Mouse (Mus musculus) MEL (cell line): Measurements from ENCODE around the gene Cd164l2. TPM values are rescaled to one million over a fixed set of nuclear protein-coding genes. Genes with fewer than 3 reads are reported as not detected.

Experiments used
- DNase-seq: peaks from one replicate; pipeline ENCODE4 v3.0.0; 2011; ENCODE audit warnings: low read depth, low spot score
- H3K27ac ChIP-seq: 2 replicates; pipeline ENCODE4 v1.5.1; 2012; ENCODE audit warnings: low read depth, mild to moderate bottlenecking, control low read depth, low read length, moderate library complexity; ENCODE audit not compliant: control insufficient read depth
- H3K27me3 ChIP-seq, 2 experiments: fragments of 150-350 bp in 1 of 2; sonication (generic) in 1 of 2; 2 replicates each; pipeline ENCODE4 v1.6.1; 2012; ENCODE audit warnings: low read length in 2 of 2, mild to moderate bottlenecking in 2 of 2, improper control_type of control experiment in 1 of 2, moderate library complexity in 1 of 2; ENCODE audit not compliant: insufficient read depth in 2 of 2, control insufficient read depth in 1 of 2
- H3K36me3 ChIP-seq, 2 experiments: 2 replicates each; pipeline ENCODE4 v1.6.1; 2012 to 2014; ENCODE audit warnings: low read length in 2 of 2, improper control_type of control experiment in 1 of 2, inconsistent platforms in 1 of 2, mild to moderate bottlenecking in 1 of 2; ENCODE audit not compliant: insufficient read depth in 2 of 2, control insufficient read depth in 1 of 2
- H3K4me1 ChIP-seq, 2 experiments: fragments of 150-350 bp in 1 of 2; sonication (generic) in 1 of 2; 2 replicates each; pipeline ENCODE4 v1.6.1; 2012; ENCODE audit warnings: low read length in 2 of 2, improper control_type of control experiment in 1 of 2, mild to moderate bottlenecking in 1 of 2; ENCODE audit not compliant: insufficient read depth in 2 of 2, control insufficient read depth in 1 of 2
- H3K4me3 ChIP-seq, 2 experiments: fragments of 150-350 bp in 1 of 2; sonication (generic) in 1 of 2; 2 replicates each; pipeline ENCODE4 v1.5.1; 2012; ENCODE audit warnings: low read depth in 2 of 2, low read length in 2 of 2, mild to moderate bottlenecking in 2 of 2, moderate library complexity in 2 of 2, control low read depth in 1 of 2, improper control_type of control experiment in 1 of 2; ENCODE audit not compliant: control insufficient read depth in 1 of 2, insufficient read depth in 1 of 2
- H3K79me2 ChIP-seq: 2 replicates; pipeline ENCODE4 v1.6.1; 2012; ENCODE audit warnings: mild to moderate bottlenecking, low read length, moderate library complexity; ENCODE audit not compliant: control insufficient read depth, poor library complexity, insufficient read depth
- H3K9ac ChIP-seq: 2 replicates; pipeline ENCODE4 v1.6.1; 2012; ENCODE audit warnings: low read depth, mild to moderate bottlenecking, control low read depth, low read length, moderate library complexity; ENCODE audit not compliant: control insufficient read depth, poor library complexity, severe bottlenecking
- H3K9me3 ChIP-seq: fragments of 150-350 bp; sonication (generic); replicated peaks from 2 replicates; pipeline ENCODE4 v1.6.1; 2012; ENCODE audit warnings: mild to moderate bottlenecking, low read length, improper control_type of control experiment, moderate library complexity; ENCODE audit not compliant: insufficient read depth
- CHD2 ChIP-seq: IDR thresholded peaks from 2 replicates; pipeline ENCODE4 v1.6.1; 2011; ENCODE audit warnings: low read length, improper control_type of control experiment
- CTCF ChIP-seq, 3 experiments: IDR thresholded peaks in 2 of 3; conservative IDR thresholded peaks in 1 of 3; 2 replicates each; pipeline ENCODE4 v1.5.1; 2011 to 2012; ENCODE audit warnings: low read length in 3 of 3, low read depth in 2 of 3, mild to moderate bottlenecking in 2 of 3, improper control_type of control experiment in 1 of 3, inconsistent platforms in 1 of 3, mixed read lengths in 1 of 3, moderate library complexity in 1 of 3; ENCODE audit not compliant: control insufficient read depth in 1 of 3, insufficient read depth in 1 of 3, poor library complexity in 1 of 3, severe bottlenecking in 1 of 3
- EP300 ChIP-seq, 2 experiments: IDR thresholded peaks; 2 replicates each; pipeline ENCODE4 v1.6.1; 2011; ENCODE audit warnings: improper control_type of control experiment in 2 of 2, low read length in 2 of 2, low read depth in 1 of 2, mild to moderate bottlenecking in 1 of 2
- ETS1 ChIP-seq: IDR thresholded peaks from 2 replicates; pipeline ENCODE4 v1.6.1; 2012; ENCODE audit warnings: low read depth, mild to moderate bottlenecking, inconsistent platforms, low read length, improper control_type of control experiment, moderate library complexity
- GABPA ChIP-seq: IDR thresholded peaks from 2 replicates; pipeline ENCODE4 v1.6.1; 2012; ENCODE audit warnings: low read depth, mild to moderate bottlenecking, inconsistent platforms, low read length, improper control_type of control experiment, moderate library complexity
- GATA1 ChIP-seq: IDR thresholded peaks from 2 replicates; pipeline ENCODE4 v1.6.1; 2011; ENCODE audit warnings: low read depth, low read length, improper control_type of control experiment
- HCFC1 ChIP-seq: IDR thresholded peaks from 2 replicates; pipeline ENCODE4 v1.6.1; 2012; ENCODE audit warnings: low read depth, mild to moderate bottlenecking, inconsistent platforms, low read length, improper control_type of control experiment, moderate library complexity
- JUND ChIP-seq: IDR thresholded peaks from 2 replicates; pipeline ENCODE4 v1.6.1; 2011; ENCODE audit warnings: low read depth, mild to moderate bottlenecking, improper control_type of control experiment, low read length
- KAT2A ChIP-seq: conservative IDR thresholded peaks from 2 replicates; pipeline ENCODE4 v1.6.1; 2012; ENCODE audit warnings: low read depth, low read length, improper control_type of control experiment, inconsistent platforms
- MAFK ChIP-seq: IDR thresholded peaks from 2 replicates; pipeline ENCODE4 v1.6.1; 2011; ENCODE audit warnings: low read depth, mild to moderate bottlenecking, low read length, improper control_type of control experiment, borderline replicate concordance
- MAX ChIP-seq: IDR thresholded peaks from 2 replicates; pipeline ENCODE4 v1.6.1; 2011; ENCODE audit warnings: low read length, improper control_type of control experiment
- MAZ ChIP-seq: IDR thresholded peaks from 2 replicates; pipeline ENCODE4 v1.6.1; 2012; ENCODE audit warnings: low read depth, mild to moderate bottlenecking, inconsistent platforms, low read length, improper control_type of control experiment
- MYB ChIP-seq: IDR thresholded peaks from 2 replicates; pipeline ENCODE4 v1.6.1; 2011; ENCODE audit warnings: mild to moderate bottlenecking, low read depth, low read length, improper control_type of control experiment
- MYC ChIP-seq: IDR thresholded peaks from 2 replicates; pipeline ENCODE4 v1.6.1; 2011; ENCODE audit warnings: low read depth, mild to moderate bottlenecking, low read length, improper control_type of control experiment, moderate library complexity
- NRF1 ChIP-seq: IDR thresholded peaks from 2 replicates; pipeline ENCODE4 v1.6.1; 2014; ENCODE audit warnings: low read depth, mild to moderate bottlenecking, inconsistent platforms, low read length, improper control_type of control experiment, moderate library complexity; ENCODE audit not compliant: poor library complexity, insufficient read depth, severe bottlenecking
- POLR2A ChIP-seq, 2 experiments: IDR thresholded peaks; 2 replicates each; pipeline ENCODE4 v1.6.1; 2011 to 2012; ENCODE audit warnings: low read length in 2 of 2, mild to moderate bottlenecking in 2 of 2, control low read depth in 1 of 2, improper control_type of control experiment in 1 of 2, low read depth in 1 of 2, moderate library complexity in 1 of 2; ENCODE audit not compliant: control insufficient read depth in 1 of 2, insufficient read depth in 1 of 2, poor library complexity in 1 of 2
- POLR2AphosphoS2 ChIP-seq: IDR thresholded peaks from 2 replicates; pipeline ENCODE4 v1.6.1; 2011; ENCODE audit warnings: low read length, improper control_type of control experiment
- RAD21 ChIP-seq: IDR thresholded peaks from 2 replicates; pipeline ENCODE4 v1.6.1; 2011; ENCODE audit warnings: mild to moderate bottlenecking, low read depth, low read length, improper control_type of control experiment
- RCOR1 ChIP-seq: IDR thresholded peaks from 2 replicates; pipeline ENCODE4 v1.6.1; 2012; ENCODE audit warnings: low read depth, mild to moderate bottlenecking, inconsistent platforms, low read length, improper control_type of control experiment
- SIN3A ChIP-seq: IDR thresholded peaks from 2 replicates; pipeline ENCODE4 v1.6.1; 2012; ENCODE audit warnings: low read length, improper control_type of control experiment, inconsistent platforms
- SMC3 ChIP-seq: IDR thresholded peaks from 2 replicates; pipeline ENCODE4 v1.6.1; 2011; ENCODE audit warnings: low read depth, low read length, improper control_type of control experiment
- TAL1 ChIP-seq: IDR thresholded peaks from 2 replicates; pipeline ENCODE4 v1.6.1; 2012; ENCODE audit warnings: mild to moderate bottlenecking, inconsistent platforms, low read length, moderate library complexity, mixed read lengths
- UBTF ChIP-seq: IDR thresholded peaks from 2 replicates; pipeline ENCODE4 v1.6.1; 2012; ENCODE audit warnings: low read depth, mild to moderate bottlenecking, inconsistent platforms, low read length, improper control_type of control experiment, moderate library complexity, borderline replicate concordance; ENCODE audit not compliant: insufficient read depth
- USF1 ChIP-seq: IDR thresholded peaks from 2 replicates; pipeline ENCODE4 v1.6.1; 2014; ENCODE audit warnings: low read depth, mild to moderate bottlenecking, inconsistent platforms, low read length, improper control_type of control experiment, moderate library complexity
- USF2 ChIP-seq, 2 experiments: IDR thresholded peaks; 2 replicates each; pipeline ENCODE4 v1.6.1; 2011 to 2012; ENCODE audit warnings: improper control_type of control experiment in 2 of 2, low read length in 2 of 2, borderline replicate concordance in 1 of 2, inconsistent platforms in 1 of 2, low read depth in 1 of 2, mild to moderate bottlenecking in 1 of 2; ENCODE audit not compliant: insufficient read depth in 1 of 2
- ZKSCAN1 ChIP-seq: IDR thresholded peaks from 2 replicates; pipeline ENCODE4 v1.6.1; 2012; ENCODE audit warnings: low read depth, mild to moderate bottlenecking, inconsistent platforms, low read length, improper control_type of control experiment, moderate library complexity
- ZMIZ1 ChIP-seq: IDR thresholded peaks from 2 replicates; pipeline ENCODE4 v1.6.1; 2012; ENCODE audit warnings: low read depth, mild to moderate bottlenecking, inconsistent platforms, low read length, improper control_type of control experiment, moderate library complexity
- ZNF384 ChIP-seq: IDR thresholded peaks from 2 replicates; pipeline ENCODE4 v1.6.1; 2012; ENCODE audit warnings: low read depth, mild to moderate bottlenecking, inconsistent platforms, low read length, improper control_type of control experiment
- polyA plus RNA-seq, 2 experiments: library from polyadenylated mRNA; stranded (reverse) in 1 of 2; unstranded in 1 of 2; fragments of >175 nt in 1 of 2; fragments of >200 nt in 1 of 2; gene quantifications; 2 replicates each; pipeline versions ENCODE4 v1.2.1 to v1.2.4; 2012; ENCODE audit warnings: low replicate concordance in 2 of 2, low read depth in 1 of 2; ENCODE audit not compliant: insufficient read length in 2 of 2, insufficient read depth in 1 of 2, missing spikeins in 1 of 2
- total RNA-seq: library from RNA; depleted of rRNA; stranded (reverse); fragments of 300-350 nt; gene quantifications from 2 replicates; pipeline ENCODE4 v1.2.3, GENCODE M21; 2012

Cd164l2 gene
- total and polyA plus RNA-seq, 3 experiments = not detected

DNA sequence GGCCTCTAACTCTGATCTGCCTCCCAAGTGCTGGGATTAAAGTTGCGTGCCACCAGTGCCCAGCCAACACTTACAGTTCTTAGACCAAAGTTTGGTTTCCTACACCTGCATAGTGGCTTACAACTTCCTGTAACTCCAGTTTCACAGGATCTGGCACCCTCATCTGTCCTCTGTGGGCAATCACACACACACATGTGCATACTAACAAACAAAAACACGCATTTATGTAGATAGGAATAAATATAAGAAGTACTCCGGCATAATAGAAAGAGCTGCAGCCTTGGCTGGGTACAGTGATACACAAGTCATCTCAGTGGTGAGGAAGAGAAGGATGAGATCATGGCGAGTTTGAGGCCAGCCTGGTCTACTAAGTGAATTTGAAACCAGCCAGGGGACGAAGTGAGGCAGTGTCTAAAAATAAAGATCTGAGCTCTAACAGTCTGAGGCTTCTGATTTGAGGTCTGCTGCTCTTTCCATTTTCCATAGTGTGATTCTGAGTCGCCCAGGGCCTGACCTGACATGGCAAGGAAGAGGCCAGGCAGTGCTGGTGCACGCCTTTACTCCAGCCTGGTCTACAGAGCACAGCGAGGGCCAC is 29.4 kb upstream of the Cd164l2 start:
- H3K4me1 ChIP-seq = peaks cover 0 to 4% of the 10 kb centered on the region in 2 experiments; a peak in 1 of 4 replicates
- no peak overlapping the region for H3K4me3 ChIP-seq
- H3K36me3 ChIP-seq = peaks cover 4 to 6% of the 10 kb centered on the region in 2 experiments; a peak in 3 of 4 replicates
- no peaks in the 10 kb centered on the region for H3K27me3 ChIP-seq
- no peaks in the 10 kb centered on the region for H3K79me2 ChIP-seq
- no peak overlapping the region for H3K9ac ChIP-seq
- no peaks in the 10 kb centered on the region for H3K9me3 ChIP-seq
- DNase-seq = no peak
- TF ChIP-seq CTCF (IDR thresholded peaks at IDR 0.05 in 2 of 3, conservative IDR thresholded peaks at IDR 0.05 in 1 of 3; ENCODE audit: control insufficient read depth in 1 of 3, insufficient read depth in 1 of 3, low read depth in 2 of 3, low read length in 3 of 3, poor library complexity in 1 of 3, severe bottlenecking in 1 of 3) (no peak), RAD21 (no peak), MYC (no peak), SIN3A (no peak), ETS1 (no peak), POLR2AphosphoS2 (no peak), JUND (no peak), ZMIZ1 (no peak), ZKSCAN1 (no peak), MAFK (no peak), RCOR1 (no peak), USF1 (no peak), KAT2A (no peak), USF2 (IDR thresholded peaks at IDR 0.05; ENCODE audit: borderline replicate concordance in 1 of 2, insufficient read depth in 1 of 2, low read depth in 1 of 2, low read length in 2 of 2) (no peak), ZNF384 (no peak), MAX (no peak), UBTF (no peak), EP300 (IDR thresholded peaks at IDR 0.05; ENCODE audit: low read depth in 1 of 2, low read length in 2 of 2) (no peak)
- no peak overlapping the region for H3K27ac ChIP-seq

DNA sequence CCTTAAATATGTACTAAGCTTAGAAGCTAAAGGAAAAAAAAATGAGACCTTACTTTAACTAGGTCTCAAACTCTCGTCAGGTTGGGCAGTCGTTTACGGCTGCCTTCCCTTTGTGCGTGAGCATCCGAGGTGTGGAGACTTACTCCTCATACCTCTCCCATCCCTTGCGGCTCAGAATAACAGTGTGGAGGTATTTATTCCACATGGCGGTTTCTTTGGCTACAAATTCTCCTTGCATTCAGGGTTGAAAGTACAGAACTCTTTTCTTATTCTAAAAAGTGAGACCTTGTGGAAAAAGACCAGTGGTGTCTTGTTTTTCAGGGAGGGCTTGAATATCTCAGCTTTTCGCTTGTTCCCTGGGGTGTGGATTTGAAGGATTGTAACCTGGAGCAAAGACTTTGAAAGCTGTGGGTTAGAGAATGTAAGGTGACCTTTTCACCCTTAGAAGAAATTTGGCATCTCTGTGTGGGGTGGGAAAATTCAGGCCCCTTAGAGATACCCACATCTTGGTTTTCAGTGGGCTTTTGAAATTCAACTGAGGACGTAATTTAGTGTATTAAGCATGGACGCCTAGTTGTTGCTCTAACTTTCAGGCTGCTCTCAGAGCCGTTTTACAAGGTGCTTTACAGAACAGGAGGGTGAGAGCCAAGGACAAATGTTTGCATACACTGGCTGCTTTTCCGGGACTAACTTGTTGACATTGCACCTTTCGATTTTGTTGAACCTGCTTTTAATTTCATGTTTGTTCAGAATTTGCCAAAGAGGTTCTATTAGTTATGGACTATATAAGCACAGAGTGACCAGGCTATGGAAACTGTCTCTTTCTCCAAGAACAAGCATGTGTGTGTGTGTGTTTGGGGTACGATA is 27.7 kb upstream of the Cd164l2 start:
- Histone ChIP-seq H3K4me1 (no peaks in the 10 kb centered on the region; a peak in 1 of 4 replicates), H3K9ac (no peak overlapping the region), H3K9me3 (no peaks in the 10 kb centered on the region), H3K4me3 (no peak overlapping the region), H3K27ac (no peak overlapping the region), H3K36me3 (peaks cover 3 to 6% of the 10 kb centered on the region in 2 experiments; a peak in 3 of 4 replicates), H3K79me2 (no peaks in the 10 kb centered on the region), H3K27me3 (no peaks in the 10 kb centered on the region)
- no peak for TF ChIP-seq POLR2A (IDR thresholded peaks at IDR 0.05; ENCODE audit: control insufficient read depth in 1 of 2, insufficient read depth in 1 of 2, low read depth in 1 of 2, low read length in 2 of 2, poor library complexity in 1 of 2)
- TF ChIP-seq MYB = no peak
- no peak for TF ChIP-seq SMC3
- no peak for TF ChIP-seq RAD21
- TF ChIP-seq NRF1 = no peak
- TF ChIP-seq EP300 (IDR thresholded peaks at IDR 0.05; ENCODE audit: low read depth in 1 of 2, low read length in 2 of 2) = no peak
- TF ChIP-seq GATA1 = no peak
- TF ChIP-seq ZNF384 = no peak
- no peak for TF ChIP-seq POLR2AphosphoS2
- TF ChIP-seq SIN3A = no peak
- TF ChIP-seq ZMIZ1 = no peak
- TF ChIP-seq GABPA = no peak
- TF ChIP-seq ZKSCAN1 = no peak
- TF ChIP-seq MAZ = no peak
- no peak for TF ChIP-seq CHD2
- TF ChIP-seq USF2 (IDR thresholded peaks at IDR 0.05; ENCODE audit: borderline replicate concordance in 1 of 2, insufficient read depth in 1 of 2, low read depth in 1 of 2, low read length in 2 of 2) = no peak
- no peak for TF ChIP-seq HCFC1
- no peak for TF ChIP-seq TAL1
- no peak for TF ChIP-seq USF1
- DNase-seq = no peak
